Mouse (Mus musculus): ENCODE data around the gene Mif4gd.

DNA sequence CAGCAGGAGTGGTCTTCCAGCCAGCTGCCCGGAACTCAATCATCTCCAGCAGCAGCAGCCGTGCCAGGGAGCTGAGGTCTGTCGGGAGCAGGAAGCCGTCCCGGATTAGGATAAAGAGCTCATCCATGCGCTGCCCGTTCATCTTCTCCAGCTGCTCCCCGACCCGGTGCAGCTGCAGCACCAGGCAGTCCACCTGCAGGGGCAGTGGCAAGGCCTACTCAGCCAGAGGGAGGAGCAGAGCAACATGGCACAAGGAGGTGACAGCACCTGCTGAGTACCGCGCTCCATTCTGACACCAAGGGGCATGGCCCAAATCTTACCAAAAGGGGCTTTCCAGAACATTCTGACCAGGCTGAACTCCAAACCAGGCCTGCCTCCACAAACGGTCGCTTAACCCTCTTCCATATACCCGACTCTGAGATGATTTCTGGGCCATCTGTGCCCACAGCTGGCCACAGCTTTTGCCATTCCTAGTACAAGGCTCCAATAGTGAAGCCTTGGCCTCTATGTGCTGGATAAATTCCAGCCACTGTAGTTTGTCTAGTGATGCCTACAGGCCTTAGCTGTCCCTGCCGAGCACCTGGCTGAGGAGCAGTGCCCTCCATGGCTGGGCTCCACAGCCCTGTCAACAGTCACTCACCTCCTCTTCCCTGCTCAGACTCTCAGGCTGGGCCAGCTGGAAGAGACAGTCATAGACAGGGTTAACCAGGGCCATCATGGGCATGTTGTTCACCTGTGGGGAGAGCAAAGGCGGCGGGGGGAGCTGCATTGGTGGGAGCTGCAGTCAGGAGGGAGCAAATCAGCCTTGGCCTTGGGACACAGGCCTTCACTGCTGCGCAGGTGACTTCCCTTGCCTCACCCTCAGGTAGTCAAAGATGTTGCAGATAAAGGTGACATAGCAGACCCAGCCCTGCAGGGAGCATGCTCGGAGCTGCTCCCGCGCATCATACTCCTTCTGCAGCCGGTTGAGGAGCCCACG is 4.1 kb downstream of the Mif4gd start:
- TF ChIP-seq GATA2 (IDR thresholded peaks at IDR 0.05; ENCODE audit: borderline replicate concordance, low read depth, low read length) (no peak), CTCF (IDR thresholded peaks at IDR 0.05; ENCODE audit: low read depth, low read length) (no peak)

Measured in G1E (cell line).